Mouse (Mus musculus) kidney, postnatal 10 days (tissue): ENCODE results near the gene Pigf.

ENCODE experiments used
- DNase-seq: peaks from one replicate; pipeline ENCODE4 v3.0.0; 2021; ENCODE audit warnings: mixed read lengths

The Pigf gene

DNA sequence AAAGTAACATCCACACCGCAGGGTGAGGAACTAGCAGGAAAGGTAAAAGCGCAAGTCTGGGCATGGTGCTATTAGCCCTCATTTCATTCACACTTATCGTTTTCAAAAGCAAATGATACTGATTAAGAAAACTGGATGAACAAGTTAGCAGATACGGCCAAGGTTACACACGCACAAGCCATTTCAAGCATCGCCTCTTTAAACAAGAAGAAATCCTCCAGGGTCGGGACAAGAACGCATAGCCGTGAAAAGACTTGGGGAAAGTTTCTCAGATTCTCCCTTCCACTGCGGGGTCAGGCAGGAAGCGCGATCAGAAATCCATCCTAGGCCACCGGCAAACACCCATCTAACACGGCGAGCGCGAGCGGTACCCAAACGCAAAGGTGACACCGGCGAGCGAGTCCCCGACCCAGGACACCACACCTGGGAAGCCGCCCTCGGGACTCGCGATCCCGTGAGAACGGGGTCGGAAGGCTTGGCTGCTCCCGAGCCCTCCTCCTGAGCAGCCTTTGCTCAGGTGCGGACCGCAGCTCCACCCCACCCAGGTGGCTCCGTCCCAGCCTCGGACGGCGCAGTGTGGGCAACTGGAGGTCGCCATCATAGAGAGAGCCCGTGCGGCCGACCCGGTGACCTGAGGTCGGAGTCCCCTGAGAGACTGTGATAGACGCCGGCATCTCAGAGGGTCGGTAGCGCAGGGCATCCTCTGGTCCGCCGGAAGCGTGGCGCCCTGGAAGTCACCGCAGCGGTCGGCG is 539 bp downstream of the Pigf start:
- DNase-seq = no peak

DNA sequence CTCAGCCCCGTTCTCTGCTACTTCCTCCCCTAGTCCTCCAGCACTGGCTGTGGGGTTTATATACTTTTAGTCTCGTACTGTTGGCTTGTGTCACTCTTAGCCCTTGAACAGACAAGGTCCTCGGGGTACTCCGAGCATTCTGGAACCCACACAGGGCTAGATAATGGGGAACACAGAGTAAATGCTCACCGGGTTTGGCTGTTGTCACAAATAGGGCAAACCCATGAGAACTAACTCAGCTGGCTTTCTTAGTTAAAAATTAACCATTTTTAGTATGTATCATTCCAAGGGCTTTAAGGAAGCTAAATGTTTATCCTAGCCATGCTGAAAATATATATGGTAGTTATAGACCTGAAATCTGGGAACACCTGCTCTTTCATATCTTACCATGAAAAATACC is 5.5 kb downstream of the Pigf start:
- DNase-seq = no peak

DNA sequence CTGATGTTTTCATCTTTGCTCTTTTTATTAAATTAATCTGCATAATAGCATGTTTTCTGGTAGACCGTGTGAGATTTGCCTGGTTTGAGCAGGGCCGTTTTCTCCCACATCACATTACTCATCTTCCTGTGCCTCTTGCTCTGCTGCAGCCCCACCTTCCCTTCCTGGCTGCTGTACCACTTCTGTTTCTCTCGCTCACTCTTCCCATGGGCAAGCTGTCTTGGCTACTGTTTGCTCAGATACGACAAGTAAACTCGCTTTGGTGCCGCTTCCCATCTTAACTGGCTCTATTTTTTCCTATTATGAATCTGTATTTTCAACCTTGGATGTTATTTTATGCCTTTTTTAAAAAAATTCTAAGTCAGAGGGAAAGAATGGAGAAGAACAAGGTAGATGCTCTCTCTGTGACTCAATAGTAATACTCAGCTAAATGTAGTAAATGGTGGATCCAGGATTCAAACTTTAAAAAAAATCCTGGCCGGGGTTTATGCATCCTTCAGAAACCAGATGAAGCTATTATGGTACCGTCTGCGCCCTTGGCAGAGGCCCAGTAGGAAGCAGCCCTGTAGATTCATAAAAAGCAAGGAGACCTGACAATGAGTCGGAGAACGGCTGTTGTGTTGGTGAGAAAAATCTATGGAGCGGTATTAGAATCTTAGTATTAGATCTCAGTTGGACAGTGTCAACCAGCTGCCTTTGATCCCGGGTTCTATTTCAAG is 13.7 kb downstream of the Pigf start:
- no peak for DNase-seq

DNA sequence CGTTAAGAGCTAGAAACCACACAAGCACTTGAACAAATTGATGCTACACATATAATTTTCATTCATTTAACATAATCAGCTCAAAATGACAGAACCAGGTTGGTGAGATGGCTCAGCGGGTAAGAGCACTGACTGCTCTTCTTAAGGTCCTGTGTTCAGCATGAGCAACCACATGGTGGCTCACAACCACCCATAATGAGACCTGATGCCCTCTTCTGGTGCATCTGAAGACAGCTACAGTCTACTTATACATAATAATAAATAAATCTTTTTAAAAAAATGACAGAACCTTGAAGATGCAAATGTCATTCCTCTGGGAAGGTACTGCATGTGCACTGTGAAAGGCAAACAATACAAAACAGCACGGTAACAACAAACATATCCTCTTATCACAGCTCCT is 16.3 kb downstream of the Pigf start:
- DNase-seq = no peak

DNA sequence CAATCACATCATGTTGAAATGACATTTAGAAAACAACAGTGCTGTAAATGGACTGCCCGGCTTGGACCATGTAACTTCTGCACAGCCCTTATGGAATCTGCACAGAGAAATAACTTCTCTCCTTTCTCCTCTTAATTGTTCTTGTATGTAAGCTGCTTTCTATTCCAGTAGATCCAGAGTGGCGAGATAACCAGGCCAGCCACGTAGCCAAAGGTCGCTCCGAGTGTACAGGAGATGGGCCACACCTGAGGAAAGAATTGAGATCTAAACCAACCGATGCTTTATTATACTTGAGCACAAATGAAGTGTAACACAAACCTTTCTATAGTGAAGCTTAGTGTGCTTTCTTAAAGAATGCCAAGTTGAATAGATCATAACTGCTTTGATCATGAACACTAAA is 27.9 kb downstream of the Pigf start:
- no peak for DNase-seq

DNA sequence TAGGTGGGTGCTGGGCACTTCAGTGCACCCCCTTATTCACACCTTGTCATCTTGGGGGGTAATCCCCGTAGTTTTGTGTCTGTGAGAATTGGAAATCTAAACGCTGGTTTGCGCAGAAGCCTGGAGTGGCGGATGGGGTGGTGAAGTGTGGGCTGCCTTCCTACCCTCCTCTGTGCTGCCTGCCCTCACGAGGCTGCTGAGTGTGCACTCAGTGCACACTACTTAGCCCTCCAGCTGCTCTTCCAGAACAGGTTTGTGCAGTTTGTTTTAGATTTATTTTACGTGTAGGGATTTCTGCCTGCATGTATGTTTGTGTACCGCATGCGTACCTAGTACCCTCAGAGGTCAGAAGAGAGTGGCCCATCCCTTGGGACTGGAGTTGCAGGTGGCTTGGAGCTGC is 33.9 kb downstream of the Pigf start:
- no peak for DNase-seq

DNA sequence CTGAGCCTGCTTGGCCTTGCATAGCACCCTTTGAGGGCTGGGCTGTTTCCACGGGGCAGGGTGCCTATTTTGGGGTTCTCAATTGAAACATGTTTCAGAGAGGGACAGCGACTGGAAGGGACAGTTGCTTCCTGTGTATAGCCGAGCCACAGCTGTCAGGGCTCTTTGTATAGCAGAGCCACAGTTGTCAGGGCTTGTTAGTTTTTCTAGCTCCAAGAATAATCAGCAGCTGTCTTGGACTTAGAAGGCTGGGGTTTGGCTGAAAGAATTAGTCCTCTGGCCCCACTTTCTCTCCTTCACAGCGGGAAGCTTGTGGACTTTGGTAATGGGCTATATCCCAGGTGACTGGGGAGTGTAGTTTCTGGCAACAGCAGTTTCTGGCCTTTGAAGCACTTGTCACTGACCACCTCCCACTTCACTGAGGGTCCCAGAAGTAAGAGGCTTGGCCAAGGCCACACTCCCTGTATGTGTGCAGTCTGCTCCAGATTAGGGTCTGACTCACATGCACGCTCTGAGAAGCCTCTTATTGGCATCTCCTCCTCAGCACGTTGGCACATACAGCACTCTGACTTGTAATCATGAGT is 36.5 kb downstream of the Pigf start:
- peak; percentile 60 for DNase-seq

DNA sequence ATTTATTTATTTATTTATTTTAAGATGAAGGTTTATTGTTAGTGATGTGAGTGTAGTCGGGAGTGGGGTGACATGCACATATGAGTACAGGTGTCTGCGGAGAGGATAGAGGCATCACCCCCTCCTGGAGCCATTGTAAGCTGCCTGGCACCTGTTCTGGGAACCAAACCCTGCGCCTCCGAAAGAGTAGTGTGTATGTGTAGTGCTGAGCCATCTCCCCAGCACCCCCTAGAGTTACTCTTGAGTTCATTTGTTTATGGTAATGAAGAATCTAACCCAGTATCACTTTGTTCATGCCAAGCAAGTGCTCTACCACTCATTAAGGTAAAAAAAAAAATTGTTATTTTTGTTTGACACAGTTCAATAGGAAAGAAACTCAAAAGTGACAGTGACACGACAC is 37.0 kb downstream of the Pigf start:
- DNase-seq = no peak

DNA sequence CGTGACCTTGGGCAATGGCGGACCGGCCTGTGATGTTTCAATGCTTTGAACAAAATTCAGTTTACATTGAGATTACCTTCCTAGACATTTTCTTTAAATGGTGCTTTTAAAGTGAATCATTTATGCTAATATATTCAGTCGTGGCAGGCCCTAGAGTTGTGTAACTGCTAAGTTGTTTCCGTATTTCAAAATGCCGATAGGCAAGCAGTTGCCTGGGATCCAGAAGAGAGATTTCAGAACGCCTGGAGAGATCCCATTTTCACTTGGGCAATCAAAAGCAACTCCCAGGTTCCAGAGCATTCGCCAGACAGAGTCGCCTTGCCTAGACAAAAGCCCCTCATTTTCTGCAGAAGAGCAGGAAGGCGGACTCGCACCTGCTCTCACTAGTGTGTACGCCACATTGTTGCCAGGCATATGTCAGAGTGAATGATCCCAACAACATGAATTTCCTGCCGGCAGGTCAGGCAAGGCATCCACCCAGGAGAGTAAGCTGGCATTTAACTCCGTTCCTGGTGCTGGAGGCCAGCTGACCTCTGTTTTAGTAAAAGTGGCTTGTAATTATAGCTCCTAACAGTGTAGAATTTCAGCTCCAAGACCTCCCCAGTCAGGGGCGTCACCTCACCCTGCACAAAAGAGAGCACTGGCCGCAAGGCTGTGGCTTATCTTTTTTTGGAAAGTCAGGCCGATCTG is 38.6 kb downstream of the Pigf start:
- peak; percentile 26 for DNase-seq

DNA sequence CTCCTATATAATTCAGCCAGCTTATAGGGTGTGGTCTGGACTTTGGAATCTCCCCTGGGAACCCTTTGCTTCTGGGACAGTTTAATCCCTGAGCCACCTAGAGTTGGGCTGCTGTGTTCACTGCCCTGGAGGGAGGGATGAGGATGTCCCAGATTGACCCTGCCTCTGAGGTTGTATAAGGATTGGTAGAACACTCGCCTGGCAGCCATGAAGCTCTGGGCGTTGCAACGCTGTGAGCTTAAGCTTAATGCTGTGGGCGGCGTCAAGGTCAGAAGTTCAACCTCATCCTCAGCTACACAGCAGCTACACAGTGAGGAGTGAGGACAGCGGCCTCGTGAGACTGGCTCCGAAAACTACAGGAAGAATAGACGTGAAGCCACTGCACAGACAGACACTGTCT is 42.7 kb downstream of the Pigf start:
- no peak for DNase-seq

DNA sequence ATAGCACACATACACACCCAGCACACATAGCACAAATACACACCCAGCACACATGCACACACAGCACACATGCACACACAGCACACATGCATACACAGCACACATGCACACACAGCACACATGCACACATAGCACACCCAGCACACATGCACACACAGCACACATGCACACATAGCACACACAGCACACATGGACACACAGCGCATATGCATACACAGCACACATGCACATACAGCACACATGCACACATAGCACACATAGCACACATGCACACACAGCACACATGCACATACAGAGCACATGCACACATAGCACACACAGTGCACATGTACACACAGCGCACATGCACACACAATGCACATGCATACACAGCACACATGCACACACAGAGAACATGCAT is 43.5 kb downstream of the Pigf start:
- DNase-seq = no peak

DNA sequence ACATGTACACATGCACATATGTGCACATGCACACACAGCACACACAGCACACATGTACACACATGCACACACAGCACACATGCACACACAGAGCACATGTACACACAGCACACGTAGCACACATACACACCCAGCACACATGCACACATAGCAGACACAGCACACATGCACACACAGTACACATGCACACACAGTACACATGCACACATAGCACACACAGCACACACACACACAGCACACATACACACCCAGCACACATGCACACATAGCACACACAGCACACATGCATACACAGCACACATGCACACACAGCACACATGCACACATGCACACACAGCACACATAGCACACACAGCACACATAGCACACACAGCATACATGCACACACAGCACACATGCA is 44.0 kb downstream of the Pigf start:
- DNase-seq = no peak

DNA sequence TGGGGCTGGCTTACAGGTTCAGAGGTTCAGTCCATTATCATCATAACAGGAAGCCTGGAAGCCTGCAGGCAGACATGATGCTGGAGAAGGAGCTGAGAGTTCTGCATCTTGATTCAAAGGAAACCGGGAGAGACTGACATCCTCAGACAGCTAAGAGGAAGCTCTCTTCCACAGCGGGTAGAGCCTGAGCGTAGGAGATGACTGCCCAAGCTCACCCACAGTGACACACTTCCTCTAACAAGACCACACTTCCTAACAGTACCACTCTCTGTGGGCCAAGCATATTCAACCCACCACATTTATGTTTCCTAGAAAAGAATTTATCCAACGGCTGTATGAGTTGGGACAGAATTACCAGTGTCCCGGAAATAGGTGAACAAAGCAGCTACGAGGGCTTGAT is 46.7 kb downstream of the Pigf start:
- DNase-seq = no peak

DNA sequence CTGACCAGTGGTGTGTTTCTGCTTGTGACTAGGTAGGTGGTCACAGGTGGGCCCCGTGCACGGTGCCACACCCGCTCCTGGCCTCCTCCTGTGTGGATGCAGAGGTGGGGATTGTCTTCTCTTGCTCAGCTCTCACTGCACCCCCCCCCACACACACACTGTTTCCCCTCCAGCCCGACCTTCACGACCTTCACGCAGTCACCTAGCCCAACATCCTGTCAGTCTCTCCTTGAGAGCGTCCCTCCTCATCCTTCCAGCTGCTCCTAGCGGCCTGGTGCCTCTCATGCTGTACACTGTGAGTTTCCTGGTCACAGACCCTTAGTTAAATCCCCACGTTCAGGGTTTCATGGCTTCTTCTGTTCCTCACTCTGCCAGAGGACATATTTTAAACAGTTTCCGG is 48.8 kb downstream of the Pigf start:
- DNase-seq = no peak

DNA sequence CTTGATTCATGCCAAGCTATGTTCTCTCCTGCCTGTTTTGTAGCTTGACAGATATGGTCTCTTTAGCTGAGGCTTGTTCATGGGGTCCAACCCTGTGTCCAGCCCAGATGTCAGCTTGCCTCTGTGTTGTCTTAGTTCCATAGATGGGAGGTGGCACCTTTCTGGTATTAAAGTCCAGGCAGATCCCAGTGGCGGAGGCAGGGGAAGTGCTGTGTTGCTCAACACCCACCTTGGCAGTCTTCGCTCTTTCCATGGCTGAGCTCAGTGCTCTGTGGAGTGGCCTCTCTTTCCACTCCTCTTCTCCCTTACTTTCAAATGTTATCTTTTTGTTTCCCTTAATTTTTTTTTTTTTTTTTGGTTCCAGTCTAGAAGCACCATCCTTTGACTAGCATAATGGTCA is 52.1 kb downstream of the Pigf start:
- no peak for DNase-seq

DNA sequence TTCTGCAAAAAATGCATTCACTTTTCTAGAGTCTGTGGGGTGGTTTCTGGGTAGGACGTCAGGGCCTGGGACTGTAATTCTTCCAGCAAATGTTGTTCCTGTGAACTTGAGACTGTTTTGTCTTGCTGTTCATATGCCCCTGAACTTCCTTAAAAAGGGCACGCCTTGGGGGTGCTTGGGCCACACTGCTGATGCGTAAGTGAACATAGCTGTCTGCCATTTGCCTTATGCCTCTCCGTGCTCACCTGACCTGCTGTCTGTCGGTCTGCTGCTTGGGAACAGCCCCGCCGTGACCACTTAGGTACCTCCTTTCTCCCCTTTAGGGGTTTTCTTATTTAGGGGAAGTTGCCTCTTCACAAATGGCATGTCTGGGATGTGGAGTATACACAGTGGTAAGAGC is 53.3 kb downstream of the Pigf start:
- no peak for DNase-seq

DNA sequence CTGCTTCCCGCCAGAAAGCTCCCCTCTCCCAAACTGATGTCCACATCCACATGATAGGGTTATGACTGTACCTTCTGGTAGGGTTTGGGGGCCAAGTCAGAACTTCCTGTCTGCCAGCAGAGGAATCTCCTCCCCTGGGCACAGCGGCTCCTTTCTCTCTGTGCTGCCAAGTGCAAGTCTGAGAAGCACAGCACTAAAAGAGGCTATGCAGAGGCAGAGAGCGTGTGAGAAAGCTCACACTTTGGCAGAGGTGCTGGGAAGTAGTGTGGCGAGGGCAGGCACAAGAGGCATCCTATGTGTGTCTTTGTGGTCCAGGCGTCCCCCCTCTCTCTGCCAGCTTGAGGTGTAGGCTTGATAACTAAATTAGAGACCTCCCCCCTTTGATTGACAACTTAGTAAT is 54.2 kb downstream of the Pigf start:
- no peak for DNase-seq

DNA sequence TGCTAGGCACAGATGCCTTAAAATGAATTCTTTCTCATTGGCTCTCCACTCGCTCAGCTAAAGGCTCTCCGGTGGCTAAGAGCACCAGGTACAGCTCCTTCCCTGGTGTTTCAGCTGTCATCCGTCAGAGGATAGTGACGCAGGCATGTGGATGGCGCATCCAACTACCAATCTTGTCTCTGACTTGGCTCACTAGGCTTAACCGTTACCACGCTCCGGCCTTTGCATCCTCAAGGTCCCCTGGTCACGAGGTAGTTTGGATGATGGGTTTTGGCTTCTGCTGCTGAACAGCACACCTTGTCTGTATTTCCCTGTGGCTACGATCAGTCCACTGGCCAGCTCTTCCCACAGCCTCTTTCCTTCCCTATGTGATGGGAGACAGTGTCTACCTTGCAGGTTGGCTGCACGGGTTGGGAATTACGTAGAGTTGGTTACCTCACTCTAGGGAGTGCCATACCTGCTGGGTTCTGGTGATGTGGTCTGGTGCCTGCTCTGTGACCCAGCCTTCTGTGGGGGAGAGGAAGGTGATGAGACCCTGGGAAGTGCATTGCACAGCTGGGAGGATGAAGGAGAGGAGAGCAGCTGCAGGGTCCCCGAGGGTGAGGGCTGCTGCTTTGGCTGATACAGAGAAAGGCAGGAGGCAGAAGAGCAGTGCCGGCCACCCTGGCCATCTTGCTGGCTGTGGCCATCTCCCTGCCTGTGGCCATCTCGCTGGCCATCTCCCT is 55.0 kb downstream of the Pigf start:
- DNase-seq = no peak

DNA sequence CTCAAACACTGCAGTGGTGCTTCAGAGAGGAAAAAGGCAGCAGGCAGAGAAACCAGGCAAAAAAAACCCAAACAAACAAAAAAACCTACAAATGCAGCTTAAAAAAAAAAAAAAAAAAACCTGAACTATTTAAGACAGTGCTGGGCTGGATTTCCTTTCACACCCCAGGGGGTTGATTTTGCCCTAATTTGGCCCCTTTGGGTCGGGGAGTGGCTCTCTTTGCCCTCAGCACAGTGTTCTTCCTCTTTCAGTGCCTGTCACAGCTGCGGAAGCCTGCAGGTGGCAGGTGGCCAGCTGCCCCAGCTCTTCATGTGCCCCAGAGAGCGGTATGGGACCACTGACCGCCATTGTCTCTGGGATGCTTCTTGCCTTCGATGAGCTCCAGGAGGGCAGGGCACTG is 55.6 kb downstream of the Pigf start:
- no peak for DNase-seq

DNA sequence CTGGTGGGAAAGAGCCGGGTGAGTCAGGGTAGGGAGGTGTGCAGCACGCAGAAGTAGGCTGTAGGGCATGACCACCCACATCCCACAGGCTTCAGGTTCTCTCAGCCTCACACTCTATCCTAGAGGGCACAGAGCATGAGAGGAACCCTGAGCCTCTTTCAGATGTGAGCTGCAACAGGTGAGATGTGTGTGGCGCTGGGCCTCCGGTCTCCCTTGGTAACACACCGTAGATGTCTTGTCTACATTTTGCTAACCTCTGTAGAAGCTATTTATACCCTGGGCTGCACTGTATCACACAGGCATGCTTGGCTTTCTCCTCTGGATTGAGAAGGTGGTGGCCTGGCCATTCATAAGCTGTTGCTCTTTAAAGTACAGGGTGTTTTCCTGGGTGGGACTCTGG is 56.6 kb downstream of the Pigf start:
- DNase-seq = no peak

DNA sequence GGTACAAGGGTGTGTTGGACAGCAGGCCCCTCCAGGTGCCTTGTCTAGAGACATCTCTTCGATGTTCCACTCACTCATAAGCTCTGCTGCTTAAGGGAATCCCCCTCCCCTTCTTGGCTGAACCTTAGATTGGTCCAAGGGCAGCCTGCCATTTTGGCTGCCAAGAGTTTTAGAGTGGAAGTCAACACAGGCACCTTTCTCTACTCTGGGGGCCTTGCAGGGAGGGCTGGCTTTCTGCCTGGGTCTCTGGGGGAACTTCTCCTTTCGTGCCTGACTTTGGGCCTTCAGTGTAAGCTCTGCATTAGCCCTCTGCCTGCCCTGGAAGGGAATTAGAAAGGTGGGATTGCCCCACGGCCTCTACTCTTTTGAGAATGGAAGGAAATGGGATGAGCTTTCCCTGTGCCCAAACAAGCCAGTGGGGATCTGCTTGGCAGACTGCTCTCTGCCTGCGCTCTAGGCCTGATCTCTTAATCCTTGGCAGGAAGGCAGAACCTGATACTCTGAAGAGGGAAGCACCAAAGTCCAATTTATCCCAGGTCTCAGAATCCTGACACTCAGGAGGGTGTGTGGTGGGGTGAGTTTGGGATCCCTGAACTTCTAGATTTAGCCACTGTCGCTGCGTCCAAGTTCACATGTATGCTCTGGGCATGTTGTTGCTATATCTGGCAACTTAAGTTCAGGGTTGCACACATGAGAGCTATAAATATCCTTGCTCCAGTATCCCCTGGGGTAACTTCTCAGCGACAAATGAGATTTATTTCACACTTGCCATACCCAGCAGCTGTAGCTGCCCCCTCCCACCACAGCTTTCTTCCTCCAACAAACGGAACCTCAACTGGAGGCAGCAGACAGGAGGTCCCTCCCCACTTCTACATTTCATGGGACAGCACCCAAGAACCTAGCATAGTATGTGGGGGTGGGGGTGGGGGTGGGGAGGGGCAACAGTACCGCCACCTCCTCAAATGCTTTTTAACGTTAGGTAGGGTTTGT is 57.4 kb downstream of the Pigf start:
- no peak for DNase-seq

DNA sequence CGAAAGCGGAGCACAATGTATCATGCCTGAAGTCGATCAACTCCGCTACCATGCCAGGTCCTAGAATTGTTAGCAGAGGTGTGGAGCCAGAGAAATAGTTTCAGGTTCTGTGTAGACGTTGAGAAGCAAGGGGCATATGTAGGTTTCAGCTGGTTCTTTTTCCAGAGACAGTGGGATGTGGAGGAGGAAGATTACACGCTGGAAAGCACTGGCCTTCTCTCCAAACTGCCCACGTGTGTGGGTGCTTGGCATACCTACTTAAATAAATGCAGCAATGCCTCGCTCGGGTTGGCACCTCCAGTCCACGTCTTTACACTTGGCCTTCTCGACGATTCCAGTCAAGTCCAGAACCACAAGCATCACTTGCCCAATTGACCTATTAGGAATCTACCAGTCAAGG is 58.2 kb downstream of the Pigf start:
- DNase-seq = no peak
